Mouse (Mus musculus) hindbrain, embryonic 12.5 days (tissue): ENCODE data around the gene Ascc3. TPM values are rescaled to one million over a fixed set of nuclear protein-coding genes. Genes with fewer than 3 reads are reported as not detected.
A peak's percentile ranks its signal among the peaks of the same experiment; 100 is the strongest.

Source experiments
- ATAC-seq: fragments of 200-750 bp; cut with Nextera tagmentation; 2 replicates; pipeline ENCODE4 v1.8.0; 2017; ENCODE audit warnings: moderate TSS enrichment; ENCODE audit not compliant: low FRiP score
- H3K27ac ChIP-seq: fragments of 300-500 bp; sonication (generic); 2 replicates; pipeline ENCODE4 v1.5.1; 2016; ENCODE audit warnings: mild to moderate bottlenecking
- H3K27me3 ChIP-seq: fragments of 300-500 bp; sonication (generic); 2 replicates; pipeline ENCODE4 v1.6.1; 2016; ENCODE audit warnings: mild to moderate bottlenecking
- H3K36me3 ChIP-seq: fragments of 300-500 bp; sonication (generic); 2 replicates; pipeline ENCODE4 v1.6.1; 2016; ENCODE audit warnings: mild to moderate bottlenecking
- H3K4me1 ChIP-seq: fragments of 300-500 bp; sonication (generic); 2 replicates; pipeline ENCODE4 v1.6.1; 2016
- H3K4me2 ChIP-seq: fragments of 300-500 bp; sonication (generic); replicated peaks from 2 replicates; pipeline ENCODE4 v1.6.1; 2016; ENCODE audit warnings: mild to moderate bottlenecking
- H3K4me3 ChIP-seq: fragments of 300-500 bp; sonication (generic); 2 replicates; pipeline ENCODE4 v1.5.1; 2016; ENCODE audit warnings: mild to moderate bottlenecking
- H3K9ac ChIP-seq: fragments of 300-500 bp; sonication (generic); 2 replicates; pipeline ENCODE4 v1.6.1; 2016; ENCODE audit warnings: mild to moderate bottlenecking, moderate library complexity
- H3K9me3 ChIP-seq: fragments of 300-500 bp; sonication (generic); replicated peaks from 2 replicates; pipeline ENCODE4 v1.6.1; 2016; ENCODE audit warnings: mild to moderate bottlenecking
- WGBS: fragments of 180-500 bp; shearing (Covaris S2); methylation state at CpG from one replicate; pipeline ENCODE4 v1.1.7; 2016; 5-methylcytosine and 5-hydroxymethylcytosine counted together
- polyA plus RNA-seq: library from polyadenylated mRNA; unstranded; fragments of >200 nt; fragmentation: Nextera tagmentation; extraction: Ambion mirVana; gene quantifications from 2 replicates; pipeline ENCODE4 v1.2.1, GENCODE M21; 2016

Ascc3 gene
- polyA plus RNA-seq, 1 experiment from 2014 or later, result 25.6 TPM

DNA sequence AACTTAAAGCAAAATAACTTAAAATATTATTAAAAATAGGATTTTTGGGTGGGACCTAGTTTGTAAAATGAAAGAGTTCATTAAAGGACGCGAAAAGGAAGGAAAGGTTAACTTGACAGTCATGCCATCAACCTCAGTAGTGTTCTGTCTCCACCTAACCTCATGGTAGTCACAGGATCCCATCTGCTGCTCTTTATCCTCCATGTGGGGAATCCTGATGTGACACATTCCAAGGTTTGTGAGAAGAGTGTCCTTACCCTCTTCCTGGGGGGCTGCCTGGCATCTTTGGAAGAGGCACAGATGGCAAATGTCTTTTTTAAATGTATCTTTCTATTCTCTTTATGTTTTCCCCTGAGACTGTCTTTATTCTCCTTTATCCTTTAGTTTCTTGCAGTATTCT, 181.4 kb downstream of the Ascc3 start:
- 82% methylated on average over 2 of the region's 2 CpGs for WGBS
- no peak for ATAC-seq

DNA sequence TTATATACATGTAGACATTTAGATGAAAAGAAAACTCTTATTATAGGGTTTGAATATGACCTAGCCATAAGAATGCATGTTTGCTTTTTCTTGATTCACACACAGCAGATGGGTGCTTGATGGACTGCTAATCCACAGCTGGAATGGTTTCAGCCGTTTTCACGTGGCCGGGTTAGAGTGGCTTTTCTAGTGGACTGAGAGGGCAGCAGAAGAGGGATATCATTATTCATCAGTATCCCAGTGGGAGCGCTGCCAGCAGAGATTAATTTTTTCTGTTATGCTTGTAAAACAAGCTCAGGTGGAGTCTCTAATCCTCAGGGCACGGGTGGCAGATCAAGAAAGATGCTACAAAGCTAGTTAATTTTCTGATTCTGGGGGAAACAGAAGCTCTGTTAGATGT, 200.4 kb downstream of the Ascc3 start:
- no peaks in the 10 kb centered on the region for H3K36me3 ChIP-seq
- peaks cover 3% of the 10 kb centered on the region; the same call in 1 of the 2 replicates for H3K4me1 ChIP-seq
- H3K4me3 ChIP-seq, result no peak overlapping the region
- H3K9ac ChIP-seq, result no peak overlapping the region
- no peaks in the 10 kb centered on the region for H3K27me3 ChIP-seq
- ATAC-seq, result peak; percentile 58
- WGBS, result 42% methylated on average over 5 of the region's 5 CpGs
- H3K4me2 ChIP-seq, result no peak overlapping the region
- H3K27ac ChIP-seq, result no peak overlapping the region
- H3K9me3 ChIP-seq, result no peaks in the 10 kb centered on the region

More for the DNA sequence above, 181.4 kb downstream of the Ascc3 start:
- Histone ChIP-seq H3K27me3 (no peaks in the 10 kb centered on the region), H3K4me2 (no peak overlapping the region), H3K9me3 (no peaks in the 10 kb centered on the region), H3K4me3 (no peak overlapping the region), H3K27ac (no peak overlapping the region), H3K9ac (no peak overlapping the region), H3K36me3 (no peaks in the 10 kb centered on the region), H3K4me1 (no peaks in the 10 kb centered on the region)

DNA sequence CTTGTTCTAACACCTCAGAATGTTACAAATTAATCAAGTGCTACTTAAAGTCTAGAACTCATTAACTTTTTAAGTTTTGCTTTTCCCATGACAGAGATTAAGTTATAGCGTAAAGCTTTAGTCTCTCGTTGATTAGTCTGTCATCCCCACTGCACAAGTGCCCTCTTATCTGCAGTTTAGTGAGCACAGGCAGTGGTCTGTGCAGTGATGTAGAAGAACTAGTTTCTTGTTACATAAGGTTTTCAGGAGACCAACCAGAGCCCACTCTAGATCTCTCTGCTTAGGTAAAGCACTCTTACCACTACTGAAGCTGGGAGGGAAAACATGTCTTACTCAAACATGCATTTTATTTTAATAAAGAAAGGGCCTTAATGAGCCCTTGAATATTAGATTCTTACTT, 209.1 kb downstream of the Ascc3 start:
- H3K4me2 ChIP-seq, result no peak overlapping the region
- no peak for ATAC-seq
- no peak overlapping the region for H3K9ac ChIP-seq
- H3K27ac ChIP-seq, result no peak overlapping the region
- H3K9me3 ChIP-seq, result no peaks in the 10 kb centered on the region
- no peaks in the 10 kb centered on the region for H3K27me3 ChIP-seq
- 0 out of 2 replicates have a peak, but pooled peaks cover 2% of the 10 kb centered on the region for H3K4me1 ChIP-seq
- whole genome bisulfite sequencing, result 66% methylated on average over 2 of the region's 2 CpGs
- H3K4me3 ChIP-seq, result no peak overlapping the region
- H3K36me3 ChIP-seq, result no peaks in the 10 kb centered on the region

DNA sequence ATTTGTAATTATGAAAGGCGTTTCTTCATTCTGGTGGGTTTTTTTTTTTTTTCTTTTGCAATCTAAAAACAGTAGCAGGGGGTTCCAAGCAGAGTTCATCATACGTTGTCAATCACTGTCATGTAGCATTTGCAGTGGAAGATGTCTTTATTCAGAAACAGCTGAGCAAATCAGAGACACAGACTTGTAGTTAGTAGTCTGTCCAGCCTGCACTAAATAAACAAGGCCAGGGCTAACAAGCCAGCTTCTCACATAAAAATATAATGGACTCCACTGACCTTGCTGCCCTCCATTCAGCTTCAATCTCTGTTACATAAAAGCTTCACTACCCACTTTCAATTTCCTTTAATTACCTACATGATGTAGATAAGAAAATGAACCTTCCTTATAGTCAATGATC, 209.9 kb downstream of the Ascc3 start:
- Histone ChIP-seq H3K4me1 (0 out of 2 replicates have a peak, but pooled peaks cover 2% of the 10 kb centered on the region), H3K9ac (no peak overlapping the region), H3K27ac (no peak overlapping the region), H3K9me3 (no peaks in the 10 kb centered on the region), H3K4me2 (no peak overlapping the region), H3K27me3 (no peaks in the 10 kb centered on the region), H3K4me3 (no peak overlapping the region), H3K36me3 (no peaks in the 10 kb centered on the region)
- no peak for ATAC-seq
- 49% methylated on average over 2 of the region's 2 CpGs for WGBS

DNA sequence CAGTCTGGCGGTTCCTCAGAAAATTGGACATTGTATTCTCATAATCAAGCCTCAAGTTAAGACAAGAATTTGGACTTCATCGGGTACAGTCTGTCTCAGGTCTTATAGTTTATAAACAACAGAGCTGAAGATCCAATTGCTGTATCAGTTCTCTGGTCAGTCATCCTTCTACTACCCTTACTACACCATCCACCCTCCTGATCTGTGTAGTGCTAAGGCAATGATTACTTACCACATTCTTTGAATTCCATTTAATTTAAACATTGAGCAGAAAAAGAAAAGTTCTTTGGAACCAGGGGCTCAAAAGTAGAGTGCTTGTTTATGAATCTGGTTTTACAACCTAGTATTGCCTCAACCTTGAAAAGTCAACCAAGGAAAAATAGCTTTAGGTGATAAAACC, 213.7 kb downstream of the Ascc3 start:
- Histone ChIP-seq H3K4me3 (no peak overlapping the region), H3K9ac (no peak overlapping the region), H3K27ac (no peak overlapping the region), H3K4me1 (0 out of 2 replicates have a peak, but pooled peaks cover 2% of the 10 kb centered on the region), H3K27me3 (no peaks in the 10 kb centered on the region), H3K9me3 (no peaks in the 10 kb centered on the region), H3K4me2 (no peak overlapping the region), H3K36me3 (no peaks in the 10 kb centered on the region)
- WGBS, result 93% methylated on average over 2 of the region's 2 CpGs
- no peak for ATAC-seq

DNA sequence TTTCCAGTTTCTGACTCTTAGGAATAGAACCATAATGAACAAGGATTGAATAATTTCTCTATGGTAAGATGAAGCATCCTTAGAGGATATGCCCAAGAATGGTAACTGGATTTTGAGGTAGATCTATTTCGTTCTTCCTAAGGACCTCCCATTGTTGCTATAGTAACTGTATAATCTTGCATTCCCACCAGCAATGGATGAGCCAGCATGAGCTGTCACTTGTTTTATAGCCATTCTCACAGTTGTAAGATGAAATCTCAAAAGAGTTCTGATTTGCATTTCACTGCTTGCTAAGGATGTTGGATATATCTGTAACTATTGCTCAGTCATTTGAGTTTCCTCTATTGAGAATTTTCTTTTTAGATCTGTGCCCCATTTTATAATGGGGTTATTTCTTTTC, 229.9 kb downstream of the Ascc3 start:
- no peak overlapping the region for H3K4me3 ChIP-seq
- no peak overlapping the region for H3K4me2 ChIP-seq
- H3K9ac ChIP-seq, result no peak overlapping the region
- no peaks in the 10 kb centered on the region for H3K36me3 ChIP-seq
- H3K27ac ChIP-seq, result no peak overlapping the region
- H3K9me3 ChIP-seq, result no peaks in the 10 kb centered on the region
- H3K27me3 ChIP-seq, result no peaks in the 10 kb centered on the region
- H3K4me1 ChIP-seq, result no peaks in the 10 kb centered on the region
- WGBS, result 72% methylated on average over 1 of the region's 1 CpGs
- ATAC-seq, result no peak

DNA sequence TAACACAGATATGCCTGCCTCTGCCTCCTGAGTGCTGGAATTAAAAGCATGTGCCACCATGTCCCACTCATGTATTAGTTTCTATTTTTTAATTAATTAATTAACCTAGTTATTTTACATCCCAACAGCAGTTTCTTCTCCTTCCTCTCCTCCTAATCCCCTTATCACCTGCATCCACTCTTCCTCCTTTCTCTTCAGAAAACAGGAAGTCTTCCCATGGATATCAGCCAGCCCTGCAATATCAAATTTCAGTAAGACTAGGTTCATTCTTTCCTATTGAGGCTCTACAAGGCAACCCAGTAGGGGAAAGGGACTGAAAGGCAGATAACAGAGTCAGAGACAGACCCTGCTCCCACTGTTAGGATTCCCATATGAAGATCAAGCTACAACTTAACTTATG, 234.4 kb downstream of the Ascc3 start:
- H3K4me1 ChIP-seq, result no peaks in the 10 kb centered on the region
- no peak overlapping the region for H3K9ac ChIP-seq
- H3K27me3 ChIP-seq, result no peaks in the 10 kb centered on the region
- H3K27ac ChIP-seq, result no peak overlapping the region
- H3K4me2 ChIP-seq, result no peak overlapping the region
- no peaks in the 10 kb centered on the region for H3K9me3 ChIP-seq
- no peaks in the 10 kb centered on the region for H3K36me3 ChIP-seq
- ATAC-seq, result no peak
- H3K4me3 ChIP-seq, result no peak overlapping the region

DNA sequence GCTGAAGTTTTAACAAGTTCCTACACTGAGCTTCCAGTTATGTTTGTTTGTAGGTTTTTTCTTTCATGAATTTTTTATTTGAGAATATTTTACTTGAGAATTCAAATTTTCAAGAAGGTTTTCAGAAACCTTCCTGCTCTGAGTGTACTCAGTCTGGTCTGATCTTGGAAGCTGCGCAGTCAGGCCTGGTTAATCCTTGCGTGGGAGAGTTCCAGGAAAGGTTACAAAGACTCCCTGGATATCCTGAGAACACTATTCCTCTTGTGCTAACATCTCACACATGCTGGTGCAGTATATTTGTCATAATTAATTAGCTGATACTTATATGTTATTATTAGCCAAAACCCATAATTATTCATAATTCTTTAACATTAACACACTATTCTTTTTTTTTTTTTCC, 242.1 kb downstream of the Ascc3 start:
- Histone ChIP-seq H3K4me2 (no peak overlapping the region), H3K36me3 (no peaks in the 10 kb centered on the region)
- ATAC-seq, result no peak

DNA sequence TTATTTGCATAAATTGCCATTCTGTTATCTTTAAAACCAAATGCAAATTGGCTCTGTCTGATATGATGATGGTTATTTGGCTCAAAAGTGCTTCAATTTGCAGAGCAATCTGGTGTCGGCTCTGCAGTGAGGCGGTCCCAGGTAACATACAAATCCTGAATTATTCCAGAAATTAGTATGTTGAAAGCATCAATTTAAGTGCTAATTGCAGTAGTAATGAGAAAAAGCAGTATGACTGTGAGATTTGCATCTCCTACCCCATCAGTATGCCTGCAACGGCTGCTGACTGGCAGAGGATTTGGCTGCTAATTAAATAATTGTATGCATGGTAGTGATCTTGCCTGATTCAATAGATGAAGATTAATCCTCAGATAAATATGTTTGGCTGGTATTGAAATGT, 250.9 kb downstream of the Ascc3 start:
- H3K27me3 ChIP-seq, result no peaks in the 10 kb centered on the region
- no peak overlapping the region for H3K4me3 ChIP-seq
- H3K27ac ChIP-seq, result no peak overlapping the region
- no peaks in the 10 kb centered on the region for H3K36me3 ChIP-seq
- no peak overlapping the region for H3K9ac ChIP-seq
- H3K4me2 ChIP-seq, result no peak overlapping the region
- 82% methylated on average over 3 of the region's 3 CpGs for WGBS
- ATAC-seq, result no peak
- H3K9me3 ChIP-seq, result no peaks in the 10 kb centered on the region
- H3K4me1 ChIP-seq, result no peaks in the 10 kb centered on the region

More for the DNA sequence above, 242.1 kb downstream of the Ascc3 start:
- Histone ChIP-seq H3K9me3 (no peaks in the 10 kb centered on the region), H3K4me3 (no peak overlapping the region), H3K9ac (no peak overlapping the region), H3K27me3 (no peaks in the 10 kb centered on the region), H3K27ac (no peak overlapping the region), H3K4me1 (no peaks in the 10 kb centered on the region)
- WGBS, result 89% methylated on average over 2 of the region's 2 CpGs

DNA sequence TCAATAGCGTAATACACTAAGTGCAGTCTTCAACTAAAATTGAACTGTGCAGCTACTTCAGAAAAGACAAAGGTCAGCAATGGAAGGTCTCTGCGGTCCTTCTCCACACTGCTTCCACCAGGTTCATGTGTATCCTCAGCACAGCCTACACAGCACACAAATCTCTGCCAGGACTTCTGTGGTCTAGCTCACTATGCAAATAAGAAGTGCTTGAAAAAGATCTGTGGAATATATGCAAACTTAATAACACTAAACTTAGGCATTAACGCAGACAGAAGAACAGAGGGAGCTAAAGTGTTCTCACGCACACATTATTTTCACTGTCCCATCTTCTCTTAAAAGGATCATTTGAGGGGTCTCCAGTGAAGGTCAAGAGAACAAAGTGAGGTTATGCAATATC, 275.7 kb downstream of the Ascc3 start:
- no peak for ATAC-seq
- no peaks in the 10 kb centered on the region for H3K27me3 ChIP-seq
- H3K36me3 ChIP-seq, result no peaks in the 10 kb centered on the region
- H3K4me1 ChIP-seq, result no peaks in the 10 kb centered on the region
- no peak overlapping the region for H3K4me2 ChIP-seq
- no peak overlapping the region for H3K4me3 ChIP-seq
- 90% methylated on average over 4 of the region's 4 CpGs for WGBS
- no peaks in the 10 kb centered on the region for H3K9me3 ChIP-seq
- no peak overlapping the region for H3K9ac ChIP-seq
- H3K27ac ChIP-seq, result no peak overlapping the region

DNA sequence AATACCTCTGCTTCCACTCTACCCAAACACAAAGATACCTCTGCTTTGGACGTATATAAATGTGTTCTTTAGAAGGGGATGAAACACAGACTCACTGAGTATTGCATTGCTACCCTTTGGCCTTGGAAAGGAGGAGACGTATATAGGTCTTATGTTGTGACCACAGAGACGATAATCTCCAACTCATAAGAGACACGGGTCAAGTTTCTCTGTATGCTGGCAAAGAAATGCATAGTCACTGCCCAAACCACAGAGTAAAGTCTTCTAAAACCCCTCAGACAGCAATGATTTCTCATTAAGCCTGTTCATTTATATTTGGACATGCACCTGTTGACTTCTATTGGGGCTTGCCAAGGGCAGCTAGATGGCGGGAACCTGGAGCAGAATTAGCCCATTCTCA, 284.5 kb downstream of the Ascc3 start:
- no peaks in the 10 kb centered on the region for H3K4me1 ChIP-seq
- no peak overlapping the region for H3K9ac ChIP-seq
- no peak overlapping the region for H3K4me2 ChIP-seq
- H3K27me3 ChIP-seq, result no peaks in the 10 kb centered on the region
- no peak overlapping the region for H3K4me3 ChIP-seq
- WGBS, result 90% methylated on average over 5 of the region's 5 CpGs
- no peak for ATAC-seq
- H3K9me3 ChIP-seq, result no peaks in the 10 kb centered on the region
- no peak overlapping the region for H3K27ac ChIP-seq
- H3K36me3 ChIP-seq, result no peaks in the 10 kb centered on the region

DNA sequence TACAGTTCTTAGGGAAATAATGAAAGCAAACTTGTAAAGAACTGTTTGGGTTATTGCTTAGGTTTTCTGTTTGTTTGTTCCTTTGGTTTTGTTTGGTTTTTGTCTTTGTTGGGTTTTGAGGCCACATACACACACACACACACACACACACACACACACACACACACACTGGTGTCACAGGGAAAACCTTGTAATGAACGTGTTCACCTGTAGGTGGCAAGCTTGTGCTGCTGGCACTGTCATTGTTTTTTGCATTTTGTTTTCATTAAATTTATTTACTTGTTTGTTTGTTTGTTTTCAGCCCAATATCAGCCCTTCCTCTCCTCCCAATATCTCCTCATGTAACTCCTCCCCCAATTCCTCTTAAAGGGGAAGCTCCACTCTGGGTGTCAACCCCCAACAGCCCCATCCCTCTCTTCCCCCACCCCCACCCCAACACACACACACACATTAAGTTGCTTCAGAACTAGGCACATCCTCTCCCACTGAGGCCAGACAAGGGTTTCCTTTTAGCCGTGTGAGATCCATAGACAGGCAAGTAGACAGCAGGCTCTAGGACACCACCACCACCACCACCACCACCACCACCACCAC, 289.1 kb downstream of the Ascc3 start:
- Histone ChIP-seq H3K4me3 (no peak overlapping the region), H3K36me3 (no peaks in the 10 kb centered on the region), H3K4me2 (no peak overlapping the region), H3K9ac (no peak overlapping the region), H3K4me1 (no peaks in the 10 kb centered on the region), H3K27me3 (0 out of 2 replicates have a peak, but pooled peaks cover 5% of the 10 kb centered on the region), H3K27ac (no peak overlapping the region), H3K9me3 (no peaks in the 10 kb centered on the region)
- WGBS, result 22% methylated on average over 2 of the region's 2 CpGs
- 0 out of 2 replicates have a peak, but pooled peaks have one; percentile 40 for ATAC-seq

DNA sequence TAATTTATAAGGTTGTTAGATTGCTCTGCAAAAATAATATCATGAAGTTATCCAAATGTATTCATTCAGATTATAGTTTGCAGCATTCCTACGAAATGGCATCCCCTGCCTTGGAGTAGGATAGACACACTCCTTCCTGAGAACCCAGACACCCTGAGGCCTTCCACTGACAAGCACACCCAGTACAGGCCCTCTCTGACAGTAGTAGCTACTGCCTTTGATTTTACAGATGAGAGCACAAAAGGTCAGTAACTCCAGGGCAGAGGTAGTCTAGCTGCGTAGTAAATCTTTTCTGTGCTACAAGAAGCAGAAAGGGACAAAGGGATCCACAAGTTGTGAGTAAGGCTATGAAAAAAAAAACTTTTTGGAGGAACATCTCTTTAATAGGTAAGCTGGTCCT, 289.9 kb downstream of the Ascc3 start:
- Histone ChIP-seq H3K9me3 (no peaks in the 10 kb centered on the region), H3K4me1 (no peaks in the 10 kb centered on the region), H3K9ac (no peak overlapping the region), H3K36me3 (no peaks in the 10 kb centered on the region), H3K27me3 (peaks cover 5% of the 10 kb centered on the region; the same call in 1 of the 2 replicates), H3K27ac (no peak overlapping the region), H3K4me2 (no peak overlapping the region), H3K4me3 (no peak overlapping the region)
- ATAC-seq, result no peak
- 74% methylated on average over 2 of the region's 2 CpGs for WGBS
